Mouse (Mus musculus) forebrain, embryonic 16.5 days (tissue): ENCODE measurements at regions not wholly inside any gene's neighbourhood (a gene's known extent, or its start where the extent isn't known, plus 50 kb on each side); places are given as distances from the start of the nearest gene placed in this dataset.

Source experiments
- ATAC-seq: fragments of 200-750 bp; cut with Nextera tagmentation; 2 replicates; pipeline ENCODE4 v1.8.0; 2017; ENCODE audit warnings: mild to moderate bottlenecking, moderate library complexity
- H3K27ac ChIP-seq: fragments of 300-500 bp; sonication (generic); 2 replicates; pipeline ENCODE4 v1.5.1; 2014; ENCODE audit warnings: low read length, control low read depth
- H3K27me3 ChIP-seq: fragments of 300-500 bp; sonication (generic); replicated peaks from 2 replicates; pipeline ENCODE4 v1.6.1; 2014; ENCODE audit warnings: low read length; ENCODE audit not compliant: control insufficient read depth, insufficient read depth
- H3K36me3 ChIP-seq: fragments of 300-500 bp; sonication (generic); 2 replicates; pipeline ENCODE4 v1.6.1; 2014; ENCODE audit not compliant: control insufficient read depth, insufficient read depth
- H3K4me1 ChIP-seq: fragments of 300-500 bp; sonication (generic); replicated peaks from 2 replicates; pipeline ENCODE4 v1.6.1; 2014; ENCODE audit warnings: low read length; ENCODE audit not compliant: control insufficient read depth, insufficient read depth
- H3K4me2 ChIP-seq: fragments of 300-500 bp; sonication (generic); 2 replicates; pipeline ENCODE4 v1.6.1; 2014; ENCODE audit warnings: mild to moderate bottlenecking, low read length, control low read depth
- H3K4me3 ChIP-seq: fragments of 300-500 bp; sonication (generic); replicated peaks from 2 replicates; pipeline ENCODE4 v1.5.1; 2014; ENCODE audit warnings: mild to moderate bottlenecking, low read length, control low read depth
- H3K9ac ChIP-seq: fragments of 300-500 bp; sonication (generic); replicated peaks from 2 replicates; pipeline ENCODE4 v1.6.1; 2014; ENCODE audit warnings: low read depth, low read length, control low read depth
- H3K9me3 ChIP-seq: fragments of 300-500 bp; sonication (generic); 2 replicates; pipeline ENCODE4 v1.6.1; 2016; ENCODE audit warnings: low read length; ENCODE audit not compliant: control insufficient read depth
- WGBS: fragments of 180-500 bp; shearing (Covaris S2); extraction: QIAGEN DNeasy Blood & Tissue Kit; methylation state at CpG from one replicate; pipeline ENCODE4 v1.1.7; 2014; 5-methylcytosine and 5-hydroxymethylcytosine counted together

- Histone ChIP-seq H3K27ac (no peak overlapping the region), H3K27me3 (no peaks in the 10 kb centered on the region), H3K4me2 (no peak overlapping the region), H3K36me3 (no peaks in the 10 kb centered on the region), H3K4me1 (peaks cover 4% of the 10 kb centered on the region; the same call in 1 of the 2 replicates), H3K9me3 (no peaks in the 10 kb centered on the region), H3K4me3 (no peak overlapping the region), H3K9ac (no peak overlapping the region)
- WGBS, result 88% methylated on average over 2 of the region's 2 CpGs
- no peak for ATAC-seq
Measured at GRCm38 (mm10) chr12:7905329-7905728, 72.1 kb upstream of the Apob start.

- 73% methylated on average over 2 of the region's 2 CpGs for WGBS
- H3K27me3 ChIP-seq, result no peaks in the 10 kb centered on the region
Measured at GRCm38 (mm10) chr12:7906831-7907230, 70.6 kb upstream of the Apob start.

GRCm38 (mm10) chr12:7909746-7910360 lies 67.6 kb upstream of the Apob start:
- H3K9me3 ChIP-seq, result no peaks in the 10 kb centered on the region
- peak; percentile 59 for ATAC-seq
- H3K4me3 ChIP-seq, result no peak overlapping the region
- no peak overlapping the region for H3K27ac ChIP-seq
- 61% methylated on average over 9 of the region's 9 CpGs for WGBS
- no peaks in the 10 kb centered on the region for H3K27me3 ChIP-seq
- H3K36me3 ChIP-seq, result no peaks in the 10 kb centered on the region
- H3K9ac ChIP-seq, result no peak overlapping the region
- H3K4me1 ChIP-seq, result peaks cover 4% of the 10 kb centered on the region; the same call in 1 of the 2 replicates
- H3K4me2 ChIP-seq, result no peak overlapping the region

More at GRCm38 (mm10) chr12:7906831-7907230, 70.6 kb upstream of the Apob start:
- Histone ChIP-seq H3K4me1 (peaks cover 4% of the 10 kb centered on the region; the same call in 1 of the 2 replicates), H3K9me3 (no peaks in the 10 kb centered on the region), H3K9ac (no peak overlapping the region), H3K27ac (no peak overlapping the region), H3K4me2 (no peak overlapping the region), H3K4me3 (no peak overlapping the region), H3K36me3 (no peaks in the 10 kb centered on the region)
- no peak for ATAC-seq

GRCm38 (mm10) chr12:7910509-7910908 lies 66.9 kb upstream of the Apob start:
- Histone ChIP-seq H3K4me1 (peaks cover 4% of the 10 kb centered on the region; the same call in 1 of the 2 replicates), H3K36me3 (no peaks in the 10 kb centered on the region), H3K9ac (no peak overlapping the region), H3K27ac (no peak overlapping the region), H3K27me3 (no peaks in the 10 kb centered on the region), H3K9me3 (no peaks in the 10 kb centered on the region), H3K4me2 (no peak overlapping the region), H3K4me3 (no peak overlapping the region)
- no peak for ATAC-seq
- 30% methylated on average over 2 of the region's 2 CpGs for WGBS

- Histone ChIP-seq H3K27ac (no peak overlapping the region), H3K4me1 (no peaks in the 10 kb centered on the region), H3K27me3 (no peaks in the 10 kb centered on the region), H3K9me3 (no peaks in the 10 kb centered on the region), H3K36me3 (no peaks in the 10 kb centered on the region), H3K4me2 (no peak overlapping the region), H3K4me3 (no peak overlapping the region), H3K9ac (no peak overlapping the region)
- ATAC-seq, result no peak
- WGBS, result 60% methylated on average over 1 of the region's 1 CpGs
Measured at GRCm38 (mm10) chr12:7918385-7918784, 59.1 kb upstream of the Apob start.

GRCm38 (mm10) chr12:7918967-7919708 lies 58.3 kb upstream of the Apob start:
- Histone ChIP-seq H3K4me1 (no peaks in the 10 kb centered on the region), H3K4me3 (no peak overlapping the region), H3K36me3 (no peaks in the 10 kb centered on the region), H3K27me3 (no peaks in the 10 kb centered on the region), H3K4me2 (no peak overlapping the region), H3K9ac (no peak overlapping the region), H3K27ac (no peak overlapping the region), H3K9me3 (no peaks in the 10 kb centered on the region)
- WGBS, result 95% methylated on average over 4 of the region's 4 CpGs
- ATAC-seq, result no peak

GRCm38 (mm10) chr12:7919709-7920324 lies 57.6 kb upstream of the Apob start:
- no peak for ATAC-seq
- Histone ChIP-seq H3K9ac (no peak overlapping the region), H3K27me3 (no peaks in the 10 kb centered on the region), H3K4me1 (no peaks in the 10 kb centered on the region), H3K4me2 (no peak overlapping the region), H3K27ac (no peak overlapping the region), H3K4me3 (no peak overlapping the region), H3K9me3 (no peaks in the 10 kb centered on the region), H3K36me3 (no peaks in the 10 kb centered on the region)
- WGBS, result 78% methylated on average over 2 of the region's 2 CpGs

- H3K36me3 ChIP-seq, result no peaks in the 10 kb centered on the region
- no peak overlapping the region for H3K4me3 ChIP-seq
- H3K9ac ChIP-seq, result no peak overlapping the region
- no peaks in the 10 kb centered on the region for H3K27me3 ChIP-seq
- no peak overlapping the region for H3K4me2 ChIP-seq
- H3K4me1 ChIP-seq, result no peaks in the 10 kb centered on the region
- no peaks in the 10 kb centered on the region for H3K9me3 ChIP-seq
- 84% methylated on average over 1 of the region's 1 CpGs for WGBS
- H3K27ac ChIP-seq, result no peak overlapping the region
- no peak for ATAC-seq
Measured at GRCm38 (mm10) chr12:7920888-7921287, 56.6 kb upstream of the Apob start.
